Mouse (Mus musculus): Measurements from ENCODE around the gene Tfb1m. TPM values are rescaled to one million over a fixed set of nuclear protein-coding genes. Genes with fewer than 3 reads are reported as not detected.

Gene Tfb1m
- polyA plus RNA-seq, 1 experiment from 2014 or later: 15.4 TPM

- no peak for ATAC-seq
- no peak overlapping the region for H3K4me2 ChIP-seq
Measured at GRCm38 (mm10) chr17:3487721-3488601, 69.6 kb downstream of the Tfb1m start.

GRCm38 (mm10) chr17:3487211-3487610, 70.4 kb downstream of the Tfb1m start:
- WGBS (ENCODE audit: insufficient replicate concordance): 80% methylated on average over 4 of the region's 4 CpGs
- no peaks in the 10 kb centered on the region for H3K9me3 ChIP-seq (replicated peaks)

More at GRCm38 (mm10) chr17:3487721-3488601, 69.6 kb downstream of the Tfb1m start:
- no peak overlapping the region for H3K27ac ChIP-seq
- no peak overlapping the region for H3K4me3 ChIP-seq
- H3K4me1 ChIP-seq: no peaks in the 10 kb centered on the region
- no peak overlapping the region for H3K9ac ChIP-seq
- H3K9me3 ChIP-seq (replicated peaks): no peaks in the 10 kb centered on the region
- WGBS (ENCODE audit: insufficient replicate concordance): 56% methylated on average over 12 of the region's 12 CpGs
- no peaks in the 10 kb centered on the region for H3K36me3 ChIP-seq
- H3K27me3 ChIP-seq (replicated peaks): no peaks in the 10 kb centered on the region

GRCm38 (mm10) chr17:3485851-3486250, 71.7 kb downstream of the Tfb1m start:
- 59% methylated on average over 7 of the region's 7 CpGs for WGBS (ENCODE audit: insufficient replicate concordance)
- Histone ChIP-seq H3K36me3 (no peaks in the 10 kb centered on the region), H3K9ac (no peak overlapping the region), H3K9me3 (replicated peaks) (no peaks in the 10 kb centered on the region), H3K4me1 (no peaks in the 10 kb centered on the region), H3K4me3 (no peak overlapping the region), H3K27me3 (replicated peaks) (no peaks in the 10 kb centered on the region), H3K27ac (no peak overlapping the region), H3K4me2 (no peak overlapping the region)
- no peak for ATAC-seq

More at GRCm38 (mm10) chr17:3487211-3487610, 70.4 kb downstream of the Tfb1m start:
- no peak for ATAC-seq
- Histone ChIP-seq H3K4me2 (no peak overlapping the region), H3K36me3 (no peaks in the 10 kb centered on the region), H3K27me3 (replicated peaks) (no peaks in the 10 kb centered on the region), H3K4me3 (no peak overlapping the region), H3K4me1 (no peaks in the 10 kb centered on the region), H3K27ac (no peak overlapping the region), H3K9ac (no peak overlapping the region)

GRCm38 (mm10) chr17:3483091-3483490, 74.5 kb downstream of the Tfb1m start:
- Histone ChIP-seq H3K4me1 (no peaks in the 10 kb centered on the region), H3K4me3 (no peak overlapping the region), H3K9ac (no peak overlapping the region), H3K4me2 (no peak overlapping the region), H3K27ac (no peak overlapping the region), H3K9me3 (replicated peaks) (no peaks in the 10 kb centered on the region), H3K36me3 (no peaks in the 10 kb centered on the region), H3K27me3 (replicated peaks) (no peaks in the 10 kb centered on the region)
- 71% methylated on average over 8 of the region's 8 CpGs for WGBS (ENCODE audit: insufficient replicate concordance)
- ATAC-seq: no peak

- Histone ChIP-seq H3K27me3 (replicated peaks) (no peaks in the 10 kb centered on the region), H3K4me3 (no peak overlapping the region), H3K36me3 (no peaks in the 10 kb centered on the region), H3K4me2 (no peak overlapping the region), H3K27ac (no peak overlapping the region), H3K4me1 (no peaks in the 10 kb centered on the region), H3K9me3 (replicated peaks) (no peaks in the 10 kb centered on the region), H3K9ac (no peak overlapping the region)
- 63% methylated on average over 7 of the region's 7 CpGs for WGBS (ENCODE audit: insufficient replicate concordance)
- no peak for ATAC-seq
Measured at GRCm38 (mm10) chr17:3481576-3482575, 75.7 kb downstream of the Tfb1m start.

- no peak overlapping the region for H3K9ac ChIP-seq
- no peaks in the 10 kb centered on the region for H3K36me3 ChIP-seq
- no peak overlapping the region for H3K4me2 ChIP-seq
- ATAC-seq: no peak
- 55% methylated on average over 2 of the region's 2 CpGs for WGBS (ENCODE audit: insufficient replicate concordance)
- H3K9me3 ChIP-seq (replicated peaks): no peaks in the 10 kb centered on the region
- H3K4me3 ChIP-seq: no peak overlapping the region
- no peaks in the 10 kb centered on the region for H3K27me3 ChIP-seq (replicated peaks)
- H3K4me1 ChIP-seq: no peaks in the 10 kb centered on the region
- H3K27ac ChIP-seq: no peak overlapping the region
Measured at GRCm38 (mm10) chr17:3476546-3476945, 81.0 kb downstream of the Tfb1m start.

GRCm38 (mm10) chr17:3472018-3472417, 85.6 kb downstream of the Tfb1m start:
- no peak for ATAC-seq

More at GRCm38 (mm10) chr17:3472018-3472417, 85.6 kb downstream of the Tfb1m start:
- 60% methylated on average over 6 of the region's 6 CpGs for WGBS (ENCODE audit: insufficient replicate concordance)
- Histone ChIP-seq H3K4me1 (no peaks in the 10 kb centered on the region), H3K27ac (no peak overlapping the region), H3K9me3 (replicated peaks) (no peaks in the 10 kb centered on the region), H3K36me3 (no peaks in the 10 kb centered on the region), H3K4me3 (no peak overlapping the region), H3K27me3 (replicated peaks) (no peaks in the 10 kb centered on the region), H3K4me2 (no peak overlapping the region), H3K9ac (no peak overlapping the region)

Other genes with a start within 250 kb of the Tfb1m start
- 1.3 and 1.6 TPM in 2 replicates for gene Tiam2, start 231.2 kb downstream of the Tfb1m start, polyA plus RNA-seq (2016; fragmentation: Nextera tagmentation; extraction: Ambion mirVana)
- not detected in 2 replicates for gene Cldn20, start 25.2 kb downstream of the Tfb1m start, polyA plus RNA-seq (2016; fragmentation: Nextera tagmentation; extraction: Ambion mirVana)
- gene Nox3, start 138.5 kb upstream of the Tfb1m start, polyA plus RNA-seq (2016; fragmentation: Nextera tagmentation; extraction: Ambion mirVana): not detected in 2 replicates

Measured in liver, embryonic 12.5 days (tissue).